Mouse (Mus musculus) kidney, adult 2 months (tissue): ENCODE measurements around the gene Dgkg. TPM values are rescaled to one million over a fixed set of nuclear protein-coding genes. Genes with fewer than 3 reads are reported as not detected.
A peak's percentile ranks its signal among the peaks of the same experiment; 100 is the strongest.

ENCODE experiments used
- DNase-seq: peaks from one replicate; pipeline ENCODE4 v3.0.0; 2021
- H3K27ac ChIP-seq: fragments of 200-500 bp; 2 replicates; pipeline ENCODE4 v1.5.1; 2012; ENCODE audit warnings: low read depth, low read length, control low read depth, inconsistent platforms; ENCODE audit not compliant: insufficient read depth
- H3K27me3 ChIP-seq: fragments of 200-500 bp; replicated peaks from 2 replicates; pipeline ENCODE4 v1.6.1; 2012; ENCODE audit warnings: mild to moderate bottlenecking, moderate library complexity, low read length, inconsistent platforms; ENCODE audit not compliant: control insufficient read depth, insufficient read depth
- H3K36me3 ChIP-seq: fragments of 200-500 bp; 2 replicates; pipeline ENCODE4 v1.6.1; 2012; ENCODE audit warnings: mild to moderate bottlenecking, moderate library complexity, low read length, inconsistent platforms; ENCODE audit not compliant: control insufficient read depth, insufficient read depth
- H3K4me1 ChIP-seq: fragments of 200-500 bp; 2 replicates; pipeline ENCODE4 v1.6.1; 2011; ENCODE audit warnings: low read length; ENCODE audit not compliant: control insufficient read depth, insufficient read depth
- H3K4me3 ChIP-seq: fragments of 200-500 bp; 2 replicates; pipeline ENCODE4 v1.5.1; 2011; ENCODE audit warnings: mild to moderate bottlenecking, low read depth, low read length, control low read depth; ENCODE audit not compliant: insufficient read depth
- CTCF ChIP-seq: fragments of 200-500 bp; conservative IDR thresholded peaks from 2 replicates; pipeline ENCODE4 v1.5.1; 2011; ENCODE audit warnings: low read depth, mild to moderate bottlenecking, control low read depth, low read length, moderate library complexity, mixed read lengths; ENCODE audit not compliant: insufficient read depth, insufficient read length
- POLR2A ChIP-seq: fragments of 200-500 bp; IDR thresholded peaks from one replicate; pipeline ENCODE4 v1.6.1; 2011; ENCODE audit warnings: low read depth, low read length, control low read depth
- WGBS: fragments of 180-500 bp; shearing (Covaris S2); methylation state at CpG from one replicate; pipeline ENCODE4 v1.1.7; 2018; 5-methylcytosine and 5-hydroxymethylcytosine counted together
- polyA plus RNA-seq: library from polyadenylated mRNA; depleted of rRNA; stranded (reverse); fragments of >200 nt; gene quantifications from 2 replicates; pipeline ENCODE4 v1.2.3, GENCODE M21; 2012

Gene Dgkg
- polyA plus RNA-seq, 1 experiment: 1.2 TPM

GRCm38 (mm10) chr16:22508936-22509563 lies 148.0 kb downstream of the Dgkg start:
- DNase-seq: no peak
- H3K27me3 ChIP-seq: no peaks in the 10 kb centered on the region
- TF ChIP-seq CTCF: no peak
- TF ChIP-seq POLR2A: no peak
- 91% methylated on average over 5 of the region's 5 CpGs for WGBS
- no peak overlapping the region for H3K27ac ChIP-seq
- H3K4me1 ChIP-seq: no peaks in the 10 kb centered on the region
- H3K4me3 ChIP-seq: no peak overlapping the region
- H3K36me3 ChIP-seq: no peaks in the 10 kb centered on the region

- no peak for DNase-seq
- WGBS: 80% methylated on average over 6 of the region's 6 CpGs
- TF ChIP-seq CTCF: no peak
- TF ChIP-seq POLR2A: no peak
These were observed 151.4 kb downstream of the Dgkg start for GRCm38 (mm10) chr16:22505656-22506055.

GRCm38 (mm10) chr16:22504851-22505250 lies 152.2 kb downstream of the Dgkg start:
- H3K27ac ChIP-seq: no peak overlapping the region
- 44% methylated on average over 8 of the region's 8 CpGs for WGBS
- H3K27me3 ChIP-seq: no peaks in the 10 kb centered on the region
- no peaks in the 10 kb centered on the region for H3K4me1 ChIP-seq
- H3K4me3 ChIP-seq: no peak overlapping the region
- H3K36me3 ChIP-seq: no peaks in the 10 kb centered on the region
- peak; percentile 18 for DNase-seq
- no peak for TF ChIP-seq POLR2A
- TF ChIP-seq CTCF: no peak

More at GRCm38 (mm10) chr16:22505656-22506055, 151.4 kb downstream of the Dgkg start:
- no peaks in the 10 kb centered on the region for H3K36me3 ChIP-seq
- H3K27me3 ChIP-seq: no peaks in the 10 kb centered on the region
- H3K4me1 ChIP-seq: no peaks in the 10 kb centered on the region
- H3K4me3 ChIP-seq: no peak overlapping the region
- H3K27ac ChIP-seq: no peak overlapping the region

- H3K4me3 ChIP-seq: no peak overlapping the region
- H3K27ac ChIP-seq: no peak overlapping the region
- H3K4me1 ChIP-seq: no peaks in the 10 kb centered on the region
- WGBS: 84% methylated on average over 5 of the region's 5 CpGs
- no peak for TF ChIP-seq CTCF
- TF ChIP-seq POLR2A: no peak
- H3K36me3 ChIP-seq: no peaks in the 10 kb centered on the region
- H3K27me3 ChIP-seq: no peaks in the 10 kb centered on the region
- no peak for DNase-seq
These were observed 153.0 kb downstream of the Dgkg start for GRCm38 (mm10) chr16:22504049-22504448.

- Histone ChIP-seq H3K4me3 (no peak overlapping the region), H3K27me3 (no peaks in the 10 kb centered on the region), H3K36me3 (no peaks in the 10 kb centered on the region), H3K4me1 (no peaks in the 10 kb centered on the region), H3K27ac (no peak overlapping the region)
- TF ChIP-seq POLR2A (no peak), CTCF (no peak)
- 82% methylated on average over 4 of the region's 4 CpGs for WGBS
- DNase-seq: no peak
These were observed 153.6 kb downstream of the Dgkg start for GRCm38 (mm10) chr16:22503467-22503866.

GRCm38 (mm10) chr16:22501855-22502254 lies 155.2 kb downstream of the Dgkg start:
- WGBS: 82% methylated on average over 6 of the region's 6 CpGs
- Histone ChIP-seq H3K27me3 (no peaks in the 10 kb centered on the region), H3K36me3 (no peaks in the 10 kb centered on the region), H3K4me3 (no peak overlapping the region), H3K4me1 (no peaks in the 10 kb centered on the region), H3K27ac (no peak overlapping the region)
- TF ChIP-seq POLR2A: no peak
- TF ChIP-seq CTCF: no peak
- DNase-seq: no peak

GRCm38 (mm10) chr16:22500561-22500960 lies 156.5 kb downstream of the Dgkg start:
- Histone ChIP-seq H3K4me3 (no peak overlapping the region), H3K4me1 (no peaks in the 10 kb centered on the region), H3K27me3 (no peaks in the 10 kb centered on the region), H3K27ac (no peak overlapping the region), H3K36me3 (no peaks in the 10 kb centered on the region)
- DNase-seq: peak; percentile 13
- 85% methylated on average over 5 of the region's 5 CpGs for WGBS
- no peak for TF ChIP-seq CTCF
- TF ChIP-seq POLR2A: no peak
